In genomic region chr19:45582161-45582560, GRCm38 (mm10) we compare ENCODE assay signal across 14 mouse cellular contexts. TPM values are rescaled to one million over a fixed set of nuclear protein-coding genes. Genes with fewer than 3 reads are reported as not detected.
DNase-seq lines count a peak whose midpoint lies in the region; ATAC-seq and TF ChIP-seq lines count a peak whose summit lies in the region.
"Had no signal": no experiment of that assay in that cellular context is flagged by ENCODE, and none has a peak within 500 bp of the region (broad histone marks: within the 10 kb centered on the region; RNA-seq: fewer than 3 reads in every experiment).

No protein-coding gene starts in this region.

- H3K9me3 ChIP-seq in kidney, postnatal 0 days (replicated peaks; ENCODE audit: low read length), result no peaks in the 10 kb centered on the region
- no peaks in the 10 kb centered on the region for H3K9me3 ChIP-seq in stomach, embryonic 16.5 days (replicated peaks; ENCODE audit: control insufficient read depth, low read length)
- H3K9me3 ChIP-seq in stomach, postnatal 0 days (ENCODE audit: control insufficient read depth, low read length), result no peaks in the 10 kb centered on the region
- H3K9me3 ChIP-seq in hindbrain, embryonic 13.5 days, result no peaks in the 10 kb centered on the region
- no peaks in the 10 kb centered on the region for H3K9me3 ChIP-seq in midbrain, embryonic 14.5 days (ENCODE audit: control insufficient read depth, low read length)

- WGBS in kidney, postnatal 0 days, result 43% methylated on average over 8 of the region's 8 CpGs
- 27% methylated on average over 8 of the region's 8 CpGs for WGBS in stomach, embryonic 16.5 days
- WGBS in stomach, postnatal 0 days, result 45% methylated on average over 8 of the region's 8 CpGs
- 10% methylated on average over 8 of the region's 8 CpGs for WGBS in hindbrain, embryonic 13.5 days
- WGBS in midbrain, embryonic 14.5 days, result 8% methylated on average over 8 of the region's 8 CpGs
- 59% methylated on average over 8 of the region's 8 CpGs for WGBS in lung, adult 2 months

- H3K4me3 ChIP-seq in kidney, postnatal 0 days (replicated peaks; ENCODE audit: low read depth, low read length), result no peak overlapping the region
- H3K4me3 ChIP-seq in stomach, embryonic 16.5 days (replicated peaks; ENCODE audit: low read length), result no peak overlapping the region
- no peak overlapping the region for H3K4me3 ChIP-seq in stomach, postnatal 0 days (ENCODE audit: low read depth, low read length)
- H3K4me3 ChIP-seq in hindbrain, embryonic 13.5 days, result no peak overlapping the region
- H3K4me3 ChIP-seq in midbrain, embryonic 14.5 days (replicated peaks; ENCODE audit: low read depth, low read length), result no peak overlapping the region
- no peak overlapping the region for H3K4me3 ChIP-seq in lung, adult 2 months (replicated peaks; ENCODE audit: extremely low read depth, low read depth, low read length)
- H3K4me3 ChIP-seq: neural tube, embryonic 12.5 days had no signal

- H3K4me2 ChIP-seq in kidney, postnatal 0 days (ENCODE audit: low read length), result no peak overlapping the region
- no peak overlapping the region for H3K4me2 ChIP-seq in stomach, embryonic 16.5 days (ENCODE audit: low read depth, low read length)
- no peak overlapping the region for H3K4me2 ChIP-seq in stomach, postnatal 0 days (replicated peaks; ENCODE audit: low read depth)
- H3K4me2 ChIP-seq in hindbrain, embryonic 13.5 days, result no peak overlapping the region
- H3K4me2 ChIP-seq in midbrain, embryonic 14.5 days (ENCODE audit: low read length), result no peak overlapping the region
- H3K4me2 ChIP-seq: heart, embryonic 11.5 days; lung, embryonic 14.5 days; neural tube, embryonic 12.5 days had no signal

- peaks cover 24% of the 10 kb centered on the region for H3K36me3 ChIP-seq in kidney, postnatal 0 days (ENCODE audit: insufficient read depth, low read length)
- peaks cover 4% of the 10 kb centered on the region; the same call in 1 of the 2 replicates for H3K36me3 ChIP-seq in stomach, embryonic 16.5 days (ENCODE audit: control insufficient read depth, insufficient read depth, low read length)
- H3K36me3 ChIP-seq in stomach, postnatal 0 days (ENCODE audit: control insufficient read depth, insufficient read depth, low read length), result peaks cover 10% of the 10 kb centered on the region; the same call in 1 of the 2 replicates
- H3K36me3 ChIP-seq in hindbrain, embryonic 13.5 days, result peaks cover 39% of the 10 kb centered on the region
- peaks cover 24% of the 10 kb centered on the region for H3K36me3 ChIP-seq in midbrain, embryonic 14.5 days (ENCODE audit: control insufficient read depth, insufficient read depth, low read length)

- TF ChIP-seq EP300 in stomach, postnatal 0 days (optimal IDR thresholded peaks at IDR 0.05), result no peak

- 0 out of 2 replicates have a peak overlapping the region, but pooled peaks have one; percentile 8 for H3K9ac ChIP-seq in kidney, postnatal 0 days (ENCODE audit: low read depth, low read length)
- peak overlapping the region; percentile 38; the same call in 1 of the 2 replicates for H3K9ac ChIP-seq in stomach, embryonic 16.5 days (ENCODE audit: low read length)
- H3K9ac ChIP-seq in stomach, postnatal 0 days (ENCODE audit: low read length), result no peak overlapping the region
- H3K9ac ChIP-seq in hindbrain, embryonic 13.5 days, result no peak overlapping the region
- 0 out of 2 replicates have a peak overlapping the region, but pooled peaks have one; percentile 20 for H3K9ac ChIP-seq in midbrain, embryonic 14.5 days (replicated peaks; ENCODE audit: low read length)
- H3K9ac ChIP-seq: lung, embryonic 14.5 days; neural tube, embryonic 12.5 days had no signal

- no peak for ATAC-seq in kidney, postnatal 0 days (replicated peaks; ENCODE audit: low FRiP score, low read depth)
- no peak for ATAC-seq in stomach, embryonic 16.5 days (ENCODE audit: insufficient read depth, low FRiP score)
- no peak for ATAC-seq in stomach, postnatal 0 days (ENCODE audit: low FRiP score, low TSS enrichment)
- ATAC-seq in hindbrain, embryonic 13.5 days (ENCODE audit: low FRiP score), result no peak
- no peak for ATAC-seq in midbrain, embryonic 14.5 days (ENCODE audit: low FRiP score, low TSS enrichment)

- H3K4me1 ChIP-seq in kidney, postnatal 0 days (replicated peaks; ENCODE audit: insufficient read depth, low read length), result 0 out of 2 replicates have a peak, but pooled peaks cover 4% of the 10 kb centered on the region
- H3K4me1 ChIP-seq in stomach, embryonic 16.5 days (ENCODE audit: control insufficient read depth, insufficient read depth, low read length), result 0 out of 2 replicates have a peak, but pooled peaks cover 4% of the 10 kb centered on the region
- H3K4me1 ChIP-seq in stomach, postnatal 0 days (replicated peaks; ENCODE audit: control insufficient read depth, insufficient read depth), result no peaks in the 10 kb centered on the region
- H3K4me1 ChIP-seq in hindbrain, embryonic 13.5 days (replicated peaks), result peaks cover 23% of the 10 kb centered on the region
- peaks cover 9% of the 10 kb centered on the region; the same call in 1 of the 2 replicates for H3K4me1 ChIP-seq in midbrain, embryonic 14.5 days (ENCODE audit: control insufficient read depth, insufficient read depth, low read length)
- H3K4me1 ChIP-seq in lung, adult 2 months (ENCODE audit: control insufficient read depth, insufficient read depth, low read length), result no peaks in the 10 kb centered on the region

- peak; percentile 40 for DNase-seq in kidney, postnatal 0 days (ENCODE audit: low spot score)
- no peak for DNase-seq in kidney, adult 9 months
- no peak for DNase-seq in stomach, postnatal 0 days (ENCODE audit: low spot score)
- no peak for DNase-seq in midbrain, embryonic 14.5 days
- DNase-seq in lung, adult 2 months, result no peak
- no peak for DNase-seq in frontal cortex, postnatal 36 days (ENCODE audit: low spot score in 2 of 2)
- DNase-seq: cerebellum, adult 11-12 months; layer of hippocampus, postnatal 36 days; lung, embryonic 14.5 days; retina, postnatal 1 day had no signal

- H3K27me3 ChIP-seq in kidney, postnatal 0 days (ENCODE audit: insufficient read depth, low read length), result no peaks in the 10 kb centered on the region
- H3K27me3 ChIP-seq in stomach, embryonic 16.5 days (ENCODE audit: control insufficient read depth, insufficient read depth, low read length), result no peaks in the 10 kb centered on the region
- no peaks in the 10 kb centered on the region for H3K27me3 ChIP-seq in stomach, postnatal 0 days (ENCODE audit: control insufficient read depth, insufficient read depth, low read length)
- peaks cover 67% of the 10 kb centered on the region for H3K27me3 ChIP-seq in hindbrain, embryonic 13.5 days
- H3K27me3 ChIP-seq in midbrain, embryonic 14.5 days (ENCODE audit: control insufficient read depth, insufficient read depth, low read length), result peaks cover 11% of the 10 kb centered on the region; the same call in 1 of the 2 replicates

- TF ChIP-seq CTCF in kidney, postnatal 0 days (IDR thresholded peaks at IDR 0.05; ENCODE audit: low read depth), result no peak
- no peak for TF ChIP-seq CTCF in stomach, postnatal 0 days (IDR thresholded peaks at IDR 0.05; ENCODE audit: low read depth)
- no peak for TF ChIP-seq CTCF in lung, adult 2 months (IDR thresholded peaks at IDR 0.05; ENCODE audit: insufficient read depth, low read length)

- H3K27ac ChIP-seq in kidney, postnatal 0 days, result 0 out of 2 replicates have a peak overlapping the region, but pooled peaks have one; percentile 5
- no peak overlapping the region for H3K27ac ChIP-seq in stomach, embryonic 16.5 days (ENCODE audit: low read length)
- H3K27ac ChIP-seq in stomach, postnatal 0 days (replicated peaks), result no peak overlapping the region
- H3K27ac ChIP-seq in hindbrain, embryonic 13.5 days, result peak overlapping the region; percentile 35; the same call in 1 of the 2 replicates
- H3K27ac ChIP-seq in midbrain, embryonic 14.5 days (replicated peaks; ENCODE audit: low read depth, low read length), result 0 out of 2 replicates have a peak overlapping the region, but pooled peaks have one; percentile 16
- H3K27ac ChIP-seq: neural tube, embryonic 12.5 days had no signal

- no peak for TF ChIP-seq POLR2A in lung, adult 2 months (IDR thresholded peaks at IDR 0.05; ENCODE audit: borderline replicate concordance, extremely low read depth, low read depth, low read length)

RNA-seq across cellular contexts. Expression of gene Gm17018, which starts 21.7 kb away (rescaled TPM):
- polyA plus RNA-seq in kidney, postnatal 0 days (2015; fragmentation: Nextera tagmentation; extraction: Ambion mirVana), result 48.6 and 49.2 TPM in 2 replicates
- polyA plus RNA-seq in stomach, embryonic 16.5 days (2015; fragmentation: Nextera tagmentation; extraction: Ambion mirVana), result 40.1 and 43.4 TPM in 2 replicates
- 28.8 and 30.4 TPM in 2 replicates for polyA plus RNA-seq in stomach, postnatal 0 days (2015; fragmentation: Nextera tagmentation; extraction: Ambion mirVana)
- 61.8 and 73.4 TPM in 2 replicates for polyA plus RNA-seq in hindbrain, embryonic 13.5 days (2015; fragmentation: Nextera tagmentation; extraction: Ambion mirVana)
- polyA plus RNA-seq in midbrain, embryonic 14.5 days (2014; fragmentation: Nextera tagmentation; extraction: Ambion mirVana), result 57.0 and 68.6 TPM in 2 replicates
- polyA plus RNA-seq in lung, adult 2 months (2012; rRNA removed), result 6.6 and 7.5 TPM in 2 replicates

RNA-seq across cellular contexts. Expression of gene Poll, which starts 21.8 kb away (rescaled TPM):
- 12.5 and 13.7 TPM in 2 replicates for polyA plus RNA-seq in kidney, postnatal 0 days (2015; fragmentation: Nextera tagmentation; extraction: Ambion mirVana)
- 12.5 and 13.2 TPM in 2 replicates for polyA plus RNA-seq in stomach, embryonic 16.5 days (2015; fragmentation: Nextera tagmentation; extraction: Ambion mirVana)
- 6.0 and 6.1 TPM in 2 replicates for polyA plus RNA-seq in stomach, postnatal 0 days (2015; fragmentation: Nextera tagmentation; extraction: Ambion mirVana)
- 13.5 and 14.6 TPM in 2 replicates for polyA plus RNA-seq in hindbrain, embryonic 13.5 days (2015; fragmentation: Nextera tagmentation; extraction: Ambion mirVana)
- polyA plus RNA-seq in midbrain, embryonic 14.5 days (2014; fragmentation: Nextera tagmentation; extraction: Ambion mirVana), result 11.9 and 14.2 TPM in 2 replicates
- polyA plus RNA-seq in lung, adult 2 months (2012; rRNA removed), result 9.1 and 10.6 TPM in 2 replicates

Comparison
In these comparisons a context has a peak if more than half of its experiments do, and no peak if none do; other contexts are left out.
1. H3K9ac ChIP-seq: peak in kidney, postnatal 0 days (single experiment), stomach, embryonic 16.5 days (single experiment) and midbrain, embryonic 14.5 days (single experiment); none in stomach, postnatal 0 days (single experiment) and hindbrain, embryonic 13.5 days (single experiment).
2. H3K27ac ChIP-seq: peak in kidney, postnatal 0 days (single experiment), hindbrain, embryonic 13.5 days (single experiment) and midbrain, embryonic 14.5 days (single experiment); none in stomach, embryonic 16.5 days (single experiment) and stomach, postnatal 0 days (single experiment).